Mouse (Mus musculus) macrophage (primary cell): ENCODE data around the gene St7. TPM values are rescaled to one million over a fixed set of nuclear protein-coding genes. Genes with fewer than 3 reads are reported as not detected.

ENCODE experiments used
- H3K27ac ChIP-seq: fragments of 350-480 bp; formaldehyde crosslinking; 2 replicates; pipeline ENCODE4 v1.9.0; 2021
- H3K36me3 ChIP-seq: fragments of 350-480 bp; formaldehyde crosslinking; 2 replicates; pipeline ENCODE4 v1.9.0; 2021; ENCODE audit errors: inconsistent target
- H3K4me3 ChIP-seq: fragments of 350-480 bp; formaldehyde crosslinking; 2 replicates; pipeline ENCODE4 v1.9.0; 2021; ENCODE audit errors: inconsistent target
- H3K79me2 ChIP-seq: fragments of 350-480 bp; formaldehyde crosslinking; 2 replicates; pipeline ENCODE4 v1.9.0; 2021; ENCODE audit errors: inconsistent target
- WGBS: methylation state at CpG from one replicate; pipeline ENCODE4 v1.1.7; 2026; ENCODE audit warnings: inconsistent platforms; ENCODE audit not compliant: missing documents; 5-methylcytosine and 5-hydroxymethylcytosine counted together
- polyA plus RNA-seq: library from polyadenylated mRNA; stranded (reverse); fragments of 250-400 nt; gene quantifications from 3 replicates; pipeline ENCODE4 v1.2.4, GENCODE M21; 2018; ENCODE audit warnings: inconsistent platforms

Gene St7
- polyA plus RNA-seq, 1 experiment from 2014 or later = 8.0 TPM

DNA sequence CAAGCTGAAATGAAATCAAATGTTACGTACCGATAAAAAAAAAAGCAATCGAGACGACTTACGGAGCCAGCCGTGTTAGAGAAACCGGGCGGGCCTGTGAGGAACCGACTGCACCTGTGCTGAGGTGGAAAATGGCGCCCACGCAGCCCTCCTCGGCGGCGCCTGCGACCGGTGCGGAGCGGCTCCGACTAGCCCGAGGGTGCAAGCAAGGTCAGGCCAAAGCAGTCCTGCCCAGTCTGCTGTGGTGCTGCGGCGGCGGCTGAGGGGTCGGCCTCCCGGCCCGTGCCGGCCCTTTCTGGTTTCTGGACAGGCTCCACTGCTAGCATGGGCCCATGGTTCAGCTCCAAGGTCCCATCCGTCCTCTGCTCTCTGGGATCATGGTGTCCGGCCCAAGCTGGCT lies 147.7 kb downstream of the St7 start:
- H3K27ac ChIP-seq = no peak overlapping the region
- WGBS = 96% methylated on average over 29 of the region's 29 CpGs
- no peaks in the 10 kb centered on the region for H3K79me2 ChIP-seq
- H3K36me3 ChIP-seq = no peaks in the 10 kb centered on the region
- H3K4me3 ChIP-seq = no peak overlapping the region

DNA sequence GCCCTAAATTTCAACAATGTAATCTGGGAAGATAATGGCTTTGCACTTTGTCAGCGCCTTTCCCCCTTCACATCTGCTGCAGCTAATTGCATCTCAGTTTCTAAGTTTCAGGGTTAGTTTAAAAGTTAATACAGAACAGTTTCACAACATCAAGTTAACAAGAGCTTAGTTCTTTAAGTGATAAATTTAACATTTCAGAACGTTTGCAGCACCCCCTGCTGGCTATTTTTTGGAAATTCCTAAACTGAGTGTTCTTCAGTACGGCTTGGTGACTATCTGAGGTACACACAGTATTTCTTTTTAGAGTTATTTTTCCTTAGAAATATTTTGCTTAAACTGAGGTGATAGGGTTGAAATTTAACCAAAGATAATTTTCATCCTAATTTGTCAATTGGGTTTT lies 150.0 kb downstream of the St7 start:
- H3K79me2 ChIP-seq = no peaks in the 10 kb centered on the region
- H3K36me3 ChIP-seq = no peaks in the 10 kb centered on the region
- no peak overlapping the region for H3K27ac ChIP-seq
- WGBS = 47% methylated on average over 3 of the region's 3 CpGs
- no peak overlapping the region for H3K4me3 ChIP-seq

DNA sequence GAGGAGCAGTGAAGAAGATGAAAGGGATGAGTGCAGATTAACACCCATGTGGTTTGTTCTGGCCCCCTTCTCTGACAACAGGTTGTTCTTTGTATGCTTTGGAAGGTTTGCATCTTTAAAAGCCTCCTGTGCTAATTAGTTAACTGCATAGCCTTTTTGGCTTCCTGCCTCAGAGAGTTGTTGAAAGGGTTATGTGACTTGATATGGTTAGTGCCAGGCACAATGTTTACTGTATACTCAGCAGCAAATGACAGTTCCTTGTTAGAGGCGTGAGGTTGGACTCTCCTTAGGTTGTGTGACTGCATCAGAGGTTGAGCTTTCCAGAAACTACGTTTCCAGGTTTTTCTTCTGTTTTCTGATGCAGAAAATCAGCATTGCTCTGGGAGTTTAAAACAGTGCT lies 158.6 kb downstream of the St7 start:
- 100% methylated on average over 1 of the region's 2 CpGs for WGBS
- no peaks in the 10 kb centered on the region for H3K79me2 ChIP-seq
- H3K36me3 ChIP-seq = no peaks in the 10 kb centered on the region
- no peak overlapping the region for H3K27ac ChIP-seq
- H3K4me3 ChIP-seq = no peak overlapping the region

- H3K79me2 ChIP-seq = no peaks in the 10 kb centered on the region
- H3K27ac ChIP-seq = no peak overlapping the region
- 95% methylated on average over 5 of the region's 5 CpGs for WGBS
- H3K36me3 ChIP-seq = no peaks in the 10 kb centered on the region
- no peak overlapping the region for H3K4me3 ChIP-seq
These were observed 161.0 kb downstream of the St7 start for GRCm38 (mm10) chr6:17853587-17854274.

DNA sequence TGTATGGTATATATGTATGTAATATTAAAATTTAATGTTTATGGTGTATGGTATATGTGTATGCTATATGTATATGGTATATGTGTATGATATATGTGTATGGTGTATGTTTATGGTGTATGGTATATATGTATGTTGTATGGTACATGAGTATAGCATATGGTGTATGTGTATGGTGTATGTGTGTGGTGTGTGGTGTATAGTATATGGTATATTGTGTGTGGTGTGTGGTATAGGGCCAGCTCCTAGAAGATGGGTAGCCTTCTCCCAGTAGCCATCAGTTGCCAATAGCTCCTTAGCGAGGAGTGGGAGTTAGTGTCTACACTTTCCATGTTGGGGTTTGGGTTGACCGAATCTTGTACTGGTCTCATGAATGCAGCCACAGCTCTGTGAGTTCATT lies 162.9 kb downstream of the St7 start:
- H3K27ac ChIP-seq = no peak overlapping the region
- no peaks in the 10 kb centered on the region for H3K79me2 ChIP-seq
- 83% methylated on average over 2 of the region's 2 CpGs for WGBS
- H3K36me3 ChIP-seq = no peaks in the 10 kb centered on the region
- no peak overlapping the region for H3K4me3 ChIP-seq

DNA sequence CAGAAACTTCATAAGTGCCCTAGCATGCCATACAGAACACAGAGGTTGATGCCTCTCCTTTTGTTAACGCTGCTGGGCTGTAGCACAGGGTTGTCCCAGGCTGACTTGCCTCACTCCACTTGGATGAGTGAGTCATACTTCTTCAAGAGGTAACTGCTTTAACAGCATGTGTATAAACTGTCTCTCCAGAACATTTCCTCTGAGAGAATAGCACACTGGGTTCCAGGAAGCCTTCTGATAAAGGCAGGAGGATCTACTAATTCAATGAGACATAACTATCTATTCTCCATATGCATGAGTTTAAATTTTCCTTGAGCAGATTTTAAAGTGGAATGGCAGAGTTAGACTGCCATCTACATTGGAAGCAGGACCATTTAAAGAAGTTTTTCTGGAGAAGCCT lies 166.8 kb downstream of the St7 start:
- 88% methylated on average over 1 of the region's 1 CpGs for WGBS
- Histone ChIP-seq H3K79me2 (no peaks in the 10 kb centered on the region), H3K36me3 (no peaks in the 10 kb centered on the region), H3K27ac (no peak overlapping the region), H3K4me3 (no peak overlapping the region)

DNA sequence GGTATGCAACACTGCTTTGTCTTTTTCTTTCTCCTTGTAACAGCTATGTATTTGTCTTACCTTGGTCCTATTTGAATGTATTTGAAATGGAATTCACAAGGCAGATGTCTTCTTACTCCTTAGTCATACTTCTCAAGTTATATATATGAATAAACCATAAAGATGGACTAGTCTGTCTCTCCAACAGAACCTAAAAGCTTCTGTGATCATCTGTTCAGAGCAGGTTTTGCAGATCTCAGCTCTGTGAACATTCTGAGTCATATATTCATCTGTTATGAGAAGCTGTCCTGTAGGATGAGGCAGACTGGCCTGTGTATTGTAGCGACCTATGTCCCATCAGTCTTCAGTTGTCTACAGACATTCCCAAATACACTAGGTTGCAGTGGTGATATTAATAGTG lies 167.7 kb downstream of the St7 start:
- WGBS = 100% methylated on average over 1 of the region's 1 CpGs
- Histone ChIP-seq H3K79me2 (no peaks in the 10 kb centered on the region), H3K4me3 (no peak overlapping the region), H3K36me3 (no peaks in the 10 kb centered on the region), H3K27ac (no peak overlapping the region)

DNA sequence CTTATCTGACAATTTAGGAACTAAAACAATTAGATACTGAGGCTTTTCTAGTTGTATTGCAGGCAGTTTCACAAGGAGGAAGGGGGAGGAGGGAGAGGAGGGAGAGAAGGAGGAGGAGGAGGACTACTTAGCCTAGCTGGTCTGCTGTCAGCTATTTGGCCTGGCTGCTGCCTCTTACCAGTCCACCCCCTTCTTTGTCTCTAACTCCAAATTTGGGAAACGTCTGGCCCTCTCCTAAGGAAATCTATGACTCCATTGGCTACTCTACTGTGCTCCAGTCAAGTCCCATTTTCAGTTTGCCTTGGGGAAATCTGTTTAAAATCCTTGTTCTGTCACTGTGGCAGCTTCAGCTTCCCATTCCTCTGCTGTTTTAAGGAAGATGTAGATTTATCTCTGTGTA lies 175.1 kb downstream of the St7 start:
- Histone ChIP-seq H3K4me3 (no peak overlapping the region), H3K36me3 (no peaks in the 10 kb centered on the region), H3K27ac (no peak overlapping the region), H3K79me2 (no peaks in the 10 kb centered on the region)
- 89% methylated on average over 1 of the region's 1 CpGs for WGBS

DNA sequence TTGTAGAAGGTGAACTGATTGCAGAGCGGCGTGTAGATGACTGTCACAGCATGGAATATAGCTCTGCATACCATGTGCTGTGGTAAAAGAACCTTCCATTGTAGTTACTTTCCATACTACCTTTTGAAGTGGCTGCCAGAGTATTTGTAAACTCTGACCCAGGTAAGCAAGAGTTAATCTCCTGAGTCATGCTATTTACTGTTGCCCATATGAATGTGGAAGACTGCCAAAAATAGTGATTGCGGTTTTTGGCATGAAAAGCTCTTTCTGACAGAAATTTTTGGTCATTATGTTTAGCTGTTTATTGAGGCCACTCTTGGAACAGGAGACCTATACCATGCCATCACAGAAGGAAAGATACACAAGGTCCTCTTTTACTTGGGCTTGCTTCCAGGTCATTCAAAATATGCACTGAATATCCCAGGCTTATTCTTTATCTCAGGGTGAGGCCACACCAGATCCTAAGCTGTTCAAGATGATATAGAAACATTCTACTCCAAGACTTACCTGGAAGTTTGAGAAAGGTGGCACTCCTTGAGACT lies 179.2 kb downstream of the St7 start:
- no peaks in the 10 kb centered on the region for H3K79me2 ChIP-seq
- H3K27ac ChIP-seq = no peak overlapping the region
- H3K4me3 ChIP-seq = no peak overlapping the region
- WGBS = 78% methylated on average over 3 of the region's 3 CpGs
- no peaks in the 10 kb centered on the region for H3K36me3 ChIP-seq

DNA sequence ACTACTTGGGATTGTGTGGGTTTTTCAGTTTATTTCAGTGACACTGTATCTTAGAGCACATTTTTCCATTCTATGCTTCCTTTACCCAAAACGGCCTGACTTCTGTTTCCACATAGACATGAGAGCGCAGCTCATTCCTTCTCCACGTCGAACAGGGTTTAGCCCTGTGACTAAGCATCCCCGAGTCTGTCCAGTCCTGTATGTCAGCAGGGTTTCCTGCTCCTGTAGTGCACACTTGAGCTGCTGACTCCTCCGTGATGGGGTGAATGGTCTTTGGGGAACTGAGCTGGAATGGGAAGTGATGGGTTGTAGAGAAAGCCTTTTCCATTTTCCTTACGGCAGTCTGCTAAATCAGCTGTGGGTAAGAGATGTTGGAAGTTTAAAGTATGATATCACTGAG lies 182.9 kb downstream of the St7 start:
- Histone ChIP-seq H3K4me3 (no peak overlapping the region), H3K36me3 (no peaks in the 10 kb centered on the region), H3K79me2 (no peaks in the 10 kb centered on the region), H3K27ac (no peak overlapping the region)
- 80% methylated on average over 7 of the region's 7 CpGs for WGBS

GRCm38 (mm10) chr6:17876023-17876613 lies 183.4 kb downstream of the St7 start:
- Histone ChIP-seq H3K79me2 (no peaks in the 10 kb centered on the region), H3K36me3 (no peaks in the 10 kb centered on the region), H3K27ac (no peak overlapping the region), H3K4me3 (no peak overlapping the region)
- WGBS = 89% methylated on average over 3 of the region's 3 CpGs

- H3K36me3 ChIP-seq = no peaks in the 10 kb centered on the region
- 88% methylated on average over 7 of the region's 7 CpGs for WGBS
- H3K4me3 ChIP-seq = no peak overlapping the region
- H3K79me2 ChIP-seq = no peaks in the 10 kb centered on the region
- H3K27ac ChIP-seq = no peak overlapping the region
These were observed 184.0 kb downstream of the St7 start for GRCm38 (mm10) chr6:17876670-17877179.

GRCm38 (mm10) chr6:17882943-17883342 lies 190.2 kb downstream of the St7 start:
- H3K36me3 ChIP-seq = no peaks in the 10 kb centered on the region
- H3K4me3 ChIP-seq = no peak overlapping the region
- no peak overlapping the region for H3K27ac ChIP-seq
- no peaks in the 10 kb centered on the region for H3K79me2 ChIP-seq

- H3K79me2 ChIP-seq = no peaks in the 10 kb centered on the region
- no peak overlapping the region for H3K27ac ChIP-seq
- WGBS = 95% methylated on average over 6 of the region's 6 CpGs
- no peak overlapping the region for H3K4me3 ChIP-seq
- no peaks in the 10 kb centered on the region for H3K36me3 ChIP-seq
These were observed 195.0 kb downstream of the St7 start for GRCm38 (mm10) chr6:17887765-17888164.

DNA sequence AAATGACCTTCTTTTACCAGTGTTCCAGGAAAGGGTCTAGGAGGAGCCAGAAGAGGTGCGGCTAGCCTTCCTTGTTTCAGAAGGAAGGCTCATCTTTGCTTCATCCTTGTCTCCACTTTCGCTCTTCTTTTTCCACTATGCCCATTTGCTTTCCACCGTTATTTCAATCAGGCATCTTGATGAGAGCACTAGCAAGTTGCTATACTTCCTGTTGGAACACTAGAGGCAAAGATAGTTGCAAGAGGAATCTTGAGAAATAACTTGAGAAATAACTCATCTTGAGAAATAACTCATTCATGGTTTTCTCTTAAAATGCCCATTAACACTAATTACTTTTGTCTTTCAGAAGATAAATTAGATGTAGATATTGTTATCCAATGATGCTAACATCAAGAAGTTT lies 202.8 kb downstream of the St7 start:
- Histone ChIP-seq H3K27ac (no peak overlapping the region), H3K4me3 (no peak overlapping the region), H3K36me3 (no peaks in the 10 kb centered on the region), H3K79me2 (no peaks in the 10 kb centered on the region)
- WGBS = 87% methylated on average over 3 of the region's 3 CpGs
